Mouse (Mus musculus): ENCODE results near the gene Syt16.

DNA sequence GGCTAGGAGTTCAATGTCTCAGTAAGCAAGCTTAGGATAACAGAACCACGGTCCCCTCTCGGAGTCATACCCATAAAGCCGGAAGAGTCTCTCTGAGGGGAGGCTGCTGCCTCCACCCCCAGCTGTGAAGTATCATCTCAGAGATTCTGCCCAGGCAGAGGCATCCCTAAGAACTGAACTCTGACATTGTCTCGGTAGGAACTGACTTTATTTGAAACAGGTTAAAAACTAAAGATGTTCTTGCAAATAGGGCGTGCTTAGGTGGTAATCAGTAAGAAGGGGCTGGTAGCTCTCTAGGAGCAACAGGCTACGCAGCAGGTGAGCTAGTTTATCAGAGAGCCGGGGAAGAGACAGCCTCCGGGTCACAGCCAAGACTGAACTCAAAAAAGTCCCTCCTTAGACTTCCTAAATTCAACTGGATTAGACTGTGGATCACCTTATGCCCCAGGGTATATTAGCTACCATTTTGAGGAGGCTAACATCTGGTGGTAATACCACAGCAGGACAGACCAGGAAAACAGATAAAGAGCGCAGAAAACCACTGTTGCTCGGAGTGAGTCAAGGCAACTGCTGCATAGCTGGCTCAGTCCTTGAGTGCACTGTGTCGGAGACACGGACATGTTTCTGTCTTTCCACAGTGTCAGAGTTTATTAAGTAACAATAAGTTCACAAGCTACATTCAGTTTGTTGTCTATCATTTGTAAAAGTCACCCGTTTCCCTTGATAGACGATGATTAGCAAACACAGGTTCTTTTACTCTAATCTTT is 43.9 kb upstream of the Syt16 start:
- no peak for TF ChIP-seq CTCF (IDR thresholded peaks at IDR 0.05; ENCODE audit: control insufficient read depth, insufficient read depth, insufficient replicate concordance, low read depth, low read length)
- TF ChIP-seq POLR2A (IDR thresholded peaks at IDR 0.05; ENCODE audit: control insufficient read depth, low read depth, low read length) = no peak
